Mouse (Mus musculus): ENCODE results near the gene Hmga2.

Hmga2 gene

GRCm38 (mm10) chr10:120475601-120476515, at the start of gene Hmga2:
TSS of gene Hmga2 (minus strand) at chr10:120476469.
- DNase-seq (ENCODE audit: low read depth, low spot score): no peak
- Histone ChIP-seq H3K36me3 (ENCODE audit: control insufficient read depth, insufficient read depth, low read length, poor library complexity, severe bottlenecking) (no peaks in the 10 kb centered on the region), H3K27me3 (ENCODE audit: control insufficient read depth, insufficient read depth, low read length, poor library complexity, severe bottlenecking) (no peaks in the 10 kb centered on the region; the same call in none of the 2 replicates)

GRCm38 (mm10) chr10:120522959-120523358, 46.7 kb upstream of the Hmga2 start:
- Histone ChIP-seq H3K36me3 (ENCODE audit: control insufficient read depth, insufficient read depth, low read length, poor library complexity, severe bottlenecking) (no peaks in the 10 kb centered on the region), H3K27me3 (ENCODE audit: control insufficient read depth, insufficient read depth, low read length, poor library complexity, severe bottlenecking) (no peaks in the 10 kb centered on the region)
- no peak for DNase-seq (ENCODE audit: low read depth, low spot score)

GRCm38 (mm10) chr10:120521912-120522575, 45.8 kb upstream of the Hmga2 start:
- DNase-seq (ENCODE audit: low read depth, low spot score): no peak
- no peaks in the 10 kb centered on the region for H3K27me3 ChIP-seq (ENCODE audit: control insufficient read depth, insufficient read depth, low read length, poor library complexity, severe bottlenecking)
- no peaks in the 10 kb centered on the region for H3K36me3 ChIP-seq (ENCODE audit: control insufficient read depth, insufficient read depth, low read length, poor library complexity, severe bottlenecking)

DNA sequence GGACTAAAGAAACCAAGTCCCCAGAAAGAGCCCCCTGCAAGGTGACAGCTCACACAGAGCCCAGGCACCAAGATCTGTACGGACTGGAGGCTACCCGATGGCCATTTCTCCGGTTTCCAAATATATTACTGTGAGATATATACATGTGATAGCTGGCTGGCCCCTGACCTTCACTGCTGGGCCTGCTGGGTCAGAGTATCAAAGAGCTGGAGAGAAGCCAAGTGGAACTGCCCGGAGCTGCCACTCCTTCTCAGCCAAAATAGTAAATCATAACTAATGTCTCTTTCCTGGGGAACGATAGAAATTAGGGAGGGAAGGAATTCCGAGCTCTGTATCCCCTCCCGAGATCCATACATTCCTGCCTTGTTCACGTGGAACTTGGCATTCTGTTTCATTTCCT, 40.0 kb upstream of the Hmga2 start:
- DNase-seq (ENCODE audit: low read depth, low spot score): no peak
- H3K27me3 ChIP-seq (ENCODE audit: control insufficient read depth, insufficient read depth, low read length, poor library complexity, severe bottlenecking): no peaks in the 10 kb centered on the region
- no peaks in the 10 kb centered on the region for H3K36me3 ChIP-seq (ENCODE audit: control insufficient read depth, insufficient read depth, low read length, poor library complexity, severe bottlenecking)

GRCm38 (mm10) chr10:120513721-120514120, 37.5 kb upstream of the Hmga2 start:
- Histone ChIP-seq H3K36me3 (ENCODE audit: control insufficient read depth, insufficient read depth, low read length, poor library complexity, severe bottlenecking) (no peaks in the 10 kb centered on the region), H3K27me3 (ENCODE audit: control insufficient read depth, insufficient read depth, low read length, poor library complexity, severe bottlenecking) (no peaks in the 10 kb centered on the region)
- no peak for DNase-seq (ENCODE audit: low read depth, low spot score)

GRCm38 (mm10) chr10:120512946-120513345, 36.7 kb upstream of the Hmga2 start:
- Histone ChIP-seq H3K36me3 (ENCODE audit: control insufficient read depth, insufficient read depth, low read length, poor library complexity, severe bottlenecking) (no peaks in the 10 kb centered on the region), H3K27me3 (ENCODE audit: control insufficient read depth, insufficient read depth, low read length, poor library complexity, severe bottlenecking) (no peaks in the 10 kb centered on the region)
- no peak for DNase-seq (ENCODE audit: low read depth, low spot score)

GRCm38 (mm10) chr10:120512121-120512520, 35.9 kb upstream of the Hmga2 start:
- Histone ChIP-seq H3K27me3 (ENCODE audit: control insufficient read depth, insufficient read depth, low read length, poor library complexity, severe bottlenecking) (no peaks in the 10 kb centered on the region), H3K36me3 (ENCODE audit: control insufficient read depth, insufficient read depth, low read length, poor library complexity, severe bottlenecking) (no peaks in the 10 kb centered on the region)
- no peak for DNase-seq (ENCODE audit: low read depth, low spot score)

DNA sequence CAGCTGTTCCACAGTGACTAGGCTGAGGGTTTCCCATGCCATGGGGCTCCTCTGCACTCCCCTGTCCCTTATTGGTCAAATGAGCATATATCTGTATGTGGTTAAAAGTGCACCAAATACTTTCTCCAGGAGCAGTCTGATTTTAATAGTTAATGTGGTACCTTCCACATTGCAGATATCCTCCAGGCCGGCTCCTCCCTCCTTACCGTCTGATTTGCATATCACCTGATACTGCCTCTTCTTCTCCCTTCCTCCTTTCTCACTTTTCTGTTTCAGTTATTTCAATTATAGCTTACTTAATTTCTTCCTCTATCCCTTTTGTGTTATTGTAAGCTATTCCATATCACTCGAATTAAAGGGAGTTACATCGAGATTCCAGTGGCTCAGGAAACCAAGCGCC, 27.7 kb upstream of the Hmga2 start:
- Histone ChIP-seq H3K36me3 (ENCODE audit: control insufficient read depth, insufficient read depth, low read length, poor library complexity, severe bottlenecking) (no peaks in the 10 kb centered on the region), H3K27me3 (ENCODE audit: control insufficient read depth, insufficient read depth, low read length, poor library complexity, severe bottlenecking) (no peaks in the 10 kb centered on the region)
- no peak for DNase-seq (ENCODE audit: low read depth, low spot score)

GRCm38 (mm10) chr10:120500794-120501193, 24.5 kb upstream of the Hmga2 start:
- Histone ChIP-seq H3K27me3 (ENCODE audit: control insufficient read depth, insufficient read depth, low read length, poor library complexity, severe bottlenecking) (no peaks in the 10 kb centered on the region), H3K36me3 (ENCODE audit: control insufficient read depth, insufficient read depth, low read length, poor library complexity, severe bottlenecking) (no peaks in the 10 kb centered on the region)
- DNase-seq (ENCODE audit: low read depth, low spot score): no peak

- H3K36me3 ChIP-seq (ENCODE audit: control insufficient read depth, insufficient read depth, low read length, poor library complexity, severe bottlenecking): no peaks in the 10 kb centered on the region
- no peak for DNase-seq (ENCODE audit: low read depth, low spot score)
- no peaks in the 10 kb centered on the region for H3K27me3 ChIP-seq (ENCODE audit: control insufficient read depth, insufficient read depth, low read length, poor library complexity, severe bottlenecking)
Observed at GRCm38 (mm10) chr10:120498086-120498485, 21.8 kb upstream of the Hmga2 start.

- Histone ChIP-seq H3K36me3 (ENCODE audit: control insufficient read depth, insufficient read depth, low read length, poor library complexity, severe bottlenecking) (no peaks in the 10 kb centered on the region), H3K27me3 (ENCODE audit: control insufficient read depth, insufficient read depth, low read length, poor library complexity, severe bottlenecking) (no peaks in the 10 kb centered on the region)
- DNase-seq (ENCODE audit: low read depth, low spot score): no peak
Observed at GRCm38 (mm10) chr10:120494653-120495052, 18.4 kb upstream of the Hmga2 start.

DNA sequence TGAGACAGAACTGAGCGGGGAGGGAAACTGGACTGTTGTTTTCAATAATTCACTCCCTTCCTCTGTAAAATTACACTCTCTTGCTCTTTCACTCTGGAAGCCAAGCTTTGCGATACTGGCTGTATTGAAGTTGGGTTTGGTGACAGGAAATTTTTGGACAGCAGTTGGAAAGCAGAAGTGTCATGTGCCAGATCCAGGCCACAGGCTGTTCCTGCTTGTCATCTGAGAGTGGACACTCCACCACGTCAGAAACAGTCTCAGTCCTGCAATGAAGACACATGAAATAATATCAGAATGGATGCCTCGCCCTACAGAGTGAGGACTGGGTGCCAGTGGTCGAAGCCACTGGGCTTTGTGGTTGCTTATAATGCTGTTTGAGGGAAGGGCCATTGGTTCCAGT, 15.2 kb upstream of the Hmga2 start:
- no peak for DNase-seq (ENCODE audit: low read depth, low spot score)
- H3K36me3 ChIP-seq (ENCODE audit: control insufficient read depth, insufficient read depth, low read length, poor library complexity, severe bottlenecking): no peaks in the 10 kb centered on the region
- no peaks in the 10 kb centered on the region for H3K27me3 ChIP-seq (ENCODE audit: control insufficient read depth, insufficient read depth, low read length, poor library complexity, severe bottlenecking)

GRCm38 (mm10) chr10:120489611-120490010, 13.3 kb upstream of the Hmga2 start:
- Histone ChIP-seq H3K36me3 (ENCODE audit: control insufficient read depth, insufficient read depth, low read length, poor library complexity, severe bottlenecking) (no peaks in the 10 kb centered on the region), H3K27me3 (ENCODE audit: control insufficient read depth, insufficient read depth, low read length, poor library complexity, severe bottlenecking) (no peaks in the 10 kb centered on the region)
- no peak for DNase-seq (ENCODE audit: low read depth, low spot score)

DNA sequence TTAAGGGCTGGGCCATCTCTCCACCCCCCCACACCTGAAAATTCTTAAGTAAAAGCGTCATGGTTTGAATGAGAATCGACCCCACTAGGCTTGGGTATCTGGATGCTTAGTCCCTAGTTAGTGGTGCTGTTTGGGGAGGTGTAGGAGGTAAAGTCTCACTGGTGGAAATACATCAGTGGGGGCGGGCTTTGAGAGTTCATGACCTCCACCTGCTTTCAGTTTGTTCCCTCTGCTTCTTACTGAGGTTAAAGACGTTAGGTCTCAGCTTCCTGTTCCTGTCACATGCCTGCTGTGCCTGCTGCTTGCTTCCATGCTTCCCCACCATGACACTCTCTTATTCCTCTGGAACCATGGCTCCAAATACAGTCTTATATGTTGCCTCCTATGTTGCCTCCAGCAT, 12.3 kb upstream of the Hmga2 start:
- Histone ChIP-seq H3K36me3 (ENCODE audit: control insufficient read depth, insufficient read depth, low read length, poor library complexity, severe bottlenecking) (no peaks in the 10 kb centered on the region), H3K27me3 (ENCODE audit: control insufficient read depth, insufficient read depth, low read length, poor library complexity, severe bottlenecking) (no peaks in the 10 kb centered on the region)
- DNase-seq (ENCODE audit: low read depth, low spot score): no peak

DNA sequence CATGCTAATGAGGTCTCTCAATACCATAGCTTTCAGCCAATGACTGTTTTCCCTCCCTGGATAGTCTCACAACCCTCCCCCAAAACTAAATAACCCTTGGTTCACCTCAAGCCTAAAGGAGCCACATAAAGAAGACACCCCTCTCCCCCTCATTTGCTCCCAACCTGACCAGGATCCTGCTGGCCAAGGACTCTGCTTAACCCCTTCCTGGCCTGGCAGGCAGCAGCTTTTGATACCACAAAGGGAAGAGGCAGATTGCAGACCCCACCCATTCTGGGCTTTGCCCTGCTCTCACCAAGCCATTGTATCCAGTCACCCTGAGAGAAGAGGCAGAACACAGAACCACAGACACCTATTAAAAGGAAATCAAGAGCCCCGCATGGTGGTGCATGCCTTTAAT, 11.6 kb upstream of the Hmga2 start:
- Histone ChIP-seq H3K27me3 (ENCODE audit: control insufficient read depth, insufficient read depth, low read length, poor library complexity, severe bottlenecking) (no peaks in the 10 kb centered on the region), H3K36me3 (ENCODE audit: control insufficient read depth, insufficient read depth, low read length, poor library complexity, severe bottlenecking) (no peaks in the 10 kb centered on the region)
- no peak for DNase-seq (ENCODE audit: low read depth, low spot score)
